Mouse (Mus musculus): ENCODE data around the gene Dph2. TPM values are rescaled to one million over a fixed set of nuclear protein-coding genes. Genes with fewer than 3 reads are reported as not detected.

The Dph2 gene
- total and polyA plus RNA-seq, 3 experiments: 25.2 to 27.2 TPM; not detected in 1

DNA sequence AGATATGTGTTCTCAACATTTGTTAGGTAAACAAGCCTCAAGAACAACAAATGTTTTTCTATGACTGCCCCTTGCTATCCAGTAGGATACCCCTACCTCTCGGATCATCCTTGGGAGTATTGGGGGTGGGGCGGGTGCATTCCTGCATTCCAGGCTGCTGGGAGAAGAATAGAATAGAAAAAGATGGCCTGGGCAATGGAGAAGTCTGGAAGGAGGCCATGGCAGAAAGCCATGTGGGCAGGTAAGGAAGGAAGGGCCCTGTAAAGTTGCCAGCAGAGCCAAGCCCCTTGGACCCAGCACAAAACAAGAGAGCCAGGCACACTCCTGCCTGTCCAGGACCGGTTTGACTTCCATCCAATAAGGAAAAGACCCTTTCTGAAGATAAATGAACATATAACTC, 21.6 kb upstream of the Dph2 start:
- Histone ChIP-seq H3K9ac (ENCODE audit: control insufficient read depth, low read depth, low read length, poor library complexity, severe bottlenecking) (peak overlapping the region; percentile 75), H3K9me3 (replicated peaks; ENCODE audit: insufficient read depth, low read length) (no peaks in the 10 kb centered on the region), H3K4me3 (ENCODE audit: control insufficient read depth in 1 of 2, insufficient read depth in 1 of 2, low read depth in 2 of 2, low read length in 2 of 2) (peak overlapping the region; percentile 90 to 96; a peak in 3 of 4 replicates), H3K4me1 (ENCODE audit: control insufficient read depth in 1 of 2, insufficient read depth in 2 of 2, low read length in 2 of 2) (peaks cover 9 to 30% of the 10 kb centered on the region in 2 experiments; a peak in 3 of 4 replicates), H3K27ac (ENCODE audit: control insufficient read depth, low read depth, low read length) (no peak overlapping the region), H3K79me2 (ENCODE audit: control insufficient read depth, insufficient read depth, low read length, poor library complexity) (peaks cover 41% of the 10 kb centered on the region), H3K36me3 (ENCODE audit: control insufficient read depth in 1 of 2, insufficient read depth in 2 of 2, low read length in 2 of 2) (peaks cover 0 to 31% of the 10 kb centered on the region in 2 experiments; a peak in 2 of 4 replicates), H3K27me3 (ENCODE audit: control insufficient read depth in 1 of 2, insufficient read depth in 2 of 2, low read length in 2 of 2) (no peaks in the 10 kb centered on the region)
- peak; percentile 17 for DNase-seq (ENCODE audit: low read depth, low spot score)
- no peak for TF ChIP-seq GABPA (IDR thresholded peaks at IDR 0.05; ENCODE audit: low read depth, low read length)
- no peak for TF ChIP-seq MYC (IDR thresholded peaks at IDR 0.05; ENCODE audit: low read depth, low read length)
- TF ChIP-seq USF1 (IDR thresholded peaks at IDR 0.05; ENCODE audit: low read depth, low read length): no peak
- no peak for TF ChIP-seq GATA1 (IDR thresholded peaks at IDR 0.05; ENCODE audit: low read depth, low read length)
- TF ChIP-seq POLR2A (IDR thresholded peaks at IDR 0.05; ENCODE audit: control insufficient read depth in 1 of 2, insufficient read depth in 1 of 2, low read depth in 1 of 2, low read length in 2 of 2, poor library complexity in 1 of 2): no peak

- Histone ChIP-seq H3K36me3 (ENCODE audit: control insufficient read depth in 1 of 2, insufficient read depth in 2 of 2, low read length in 2 of 2) (peaks cover 0 to 27% of the 10 kb centered on the region in 2 experiments; a peak in 2 of 4 replicates), H3K9me3 (replicated peaks; ENCODE audit: insufficient read depth, low read length) (no peaks in the 10 kb centered on the region), H3K79me2 (ENCODE audit: control insufficient read depth, insufficient read depth, low read length, poor library complexity) (peaks cover 41% of the 10 kb centered on the region), H3K27ac (ENCODE audit: control insufficient read depth, low read depth, low read length) (no peak overlapping the region), H3K27me3 (ENCODE audit: control insufficient read depth in 1 of 2, insufficient read depth in 2 of 2, low read length in 2 of 2) (no peaks in the 10 kb centered on the region), H3K4me1 (ENCODE audit: control insufficient read depth in 1 of 2, insufficient read depth in 2 of 2, low read length in 2 of 2) (peaks cover 6 to 26% of the 10 kb centered on the region in 2 experiments; a peak in 3 of 4 replicates), H3K4me3 (ENCODE audit: control insufficient read depth in 1 of 2, insufficient read depth in 1 of 2, low read depth in 2 of 2, low read length in 2 of 2) (no peak overlapping the region), H3K9ac (ENCODE audit: control insufficient read depth, low read depth, low read length, poor library complexity, severe bottlenecking) (no peak overlapping the region)
- no peak for DNase-seq (ENCODE audit: low read depth, low spot score)
- no peak for TF ChIP-seq POLR2AphosphoS5 (IDR thresholded peaks at IDR 0.05; ENCODE audit: borderline replicate concordance, low read depth, low read length)
- no peak for TF ChIP-seq MEF2A (IDR thresholded peaks at IDR 0.05; ENCODE audit: extremely low read depth, insufficient replicate concordance, low read depth, low read length, poor library complexity, severe bottlenecking)
- TF ChIP-seq BHLHE40 (IDR thresholded peaks at IDR 0.05; ENCODE audit: borderline replicate concordance, low read depth, low read length): no peak
- no peak for TF ChIP-seq GABPA (IDR thresholded peaks at IDR 0.05; ENCODE audit: low read depth, low read length)
- no peak for TF ChIP-seq NELFE (IDR thresholded peaks at IDR 0.05; ENCODE audit: low read depth, low read length)
- no peak for TF ChIP-seq ZKSCAN1 (IDR thresholded peaks at IDR 0.05; ENCODE audit: low read depth, low read length)
- TF ChIP-seq ZMIZ1 (IDR thresholded peaks at IDR 0.05; ENCODE audit: low read depth, low read length): no peak
- TF ChIP-seq ETS1 (IDR thresholded peaks at IDR 0.05; ENCODE audit: low read depth, low read length): no peak
These were observed 20.9 kb upstream of the Dph2 start for GRCm38 (mm10) chr4:117912685-117913273.

- Histone ChIP-seq H3K79me2 (ENCODE audit: control insufficient read depth, insufficient read depth, low read length, poor library complexity) (peaks cover 41% of the 10 kb centered on the region), H3K4me3 (ENCODE audit: control insufficient read depth in 1 of 2, insufficient read depth in 1 of 2, low read depth in 2 of 2, low read length in 2 of 2) (no peak overlapping the region), H3K9me3 (replicated peaks; ENCODE audit: insufficient read depth, low read length) (no peaks in the 10 kb centered on the region), H3K9ac (ENCODE audit: control insufficient read depth, low read depth, low read length, poor library complexity, severe bottlenecking) (no peak overlapping the region), H3K27me3 (ENCODE audit: control insufficient read depth in 1 of 2, insufficient read depth in 2 of 2, low read length in 2 of 2) (no peaks in the 10 kb centered on the region), H3K4me1 (ENCODE audit: control insufficient read depth in 1 of 2, insufficient read depth in 2 of 2, low read length in 2 of 2) (peaks cover 3 to 20% of the 10 kb centered on the region in 2 experiments; a peak in 3 of 4 replicates), H3K27ac (ENCODE audit: control insufficient read depth, low read depth, low read length) (no peak overlapping the region), H3K36me3 (ENCODE audit: control insufficient read depth in 1 of 2, insufficient read depth in 2 of 2, low read length in 2 of 2) (peaks cover 0 to 21% of the 10 kb centered on the region in 2 experiments; a peak in 2 of 4 replicates)
- DNase-seq (ENCODE audit: low read depth, low spot score): no peak
- no peak for TF ChIP-seq ZMIZ1 (IDR thresholded peaks at IDR 0.05; ENCODE audit: low read depth, low read length)
These were observed 20.3 kb upstream of the Dph2 start for GRCm38 (mm10) chr4:117912131-117912561.
